Mouse (Mus musculus) E14TG2a.4 (cell line): ENCODE data around the gene Plcb1.

Source experiments
- CTCF ChIP-seq: conservative IDR thresholded peaks from 2 replicates; pipeline ENCODE4 v1.5.1; 2014; ENCODE audit warnings: low read length
- NANOG ChIP-seq: IDR thresholded peaks from 2 replicates; pipeline ENCODE4 v1.6.1; 2014; ENCODE audit warnings: borderline replicate concordance, low read length, mixed read lengths

GRCm38 (mm10) chr2:134952088-134952487 is 166.2 kb downstream of the Plcb1 start:
- TF ChIP-seq CTCF (no peak), NANOG (no peak)
